Mouse (Mus musculus) thymus, postnatal 25 days (tissue): ENCODE measurements around the gene Hdgf.
"Not testable (repeated sequence)": the region's sequence is repeated elsewhere in the genome, so short reads cannot be mapped to it uniquely, and the experiment has no call there.

Experiments used
- DNase-seq: peaks from one replicate; pipeline ENCODE4 v3.0.0; 2022

Hdgf gene

GRCm38 (mm10) chr3:87905880-87906485, at the start of gene Hdgf:
TSS of gene Hdgf (plus strand) at chr3:87906321.
- DNase-seq = peak; percentile 95

GRCm38 (mm10) chr3:87857666-87858065, 48.5 kb upstream of the Hdgf start:
- DNase-seq = no peak

GRCm38 (mm10) chr3:87859813-87860212, 46.3 kb upstream of the Hdgf start:
- peak; percentile 72 for DNase-seq

GRCm38 (mm10) chr3:87864111-87864510, 42.0 kb upstream of the Hdgf start:
- DNase-seq = not testable (repeated sequence)

GRCm38 (mm10) chr3:87877730-87878129, 28.4 kb upstream of the Hdgf start:
- DNase-seq = no peak

- no peak for DNase-seq
Measured at GRCm38 (mm10) chr3:87884291-87884690, 21.8 kb upstream of the Hdgf start.

- no peak for DNase-seq
Measured at GRCm38 (mm10) chr3:87884708-87885251, 21.3 kb upstream of the Hdgf start.

GRCm38 (mm10) chr3:87885281-87886003, 20.7 kb upstream of the Hdgf start, which contains the start of gene Prcc:
TSS of gene Prcc (minus strand) at chr3:87885608.
- DNase-seq = peak; percentile 89

GRCm38 (mm10) chr3:87886004-87886365, 20.1 kb upstream of the Hdgf start:
- no peak for DNase-seq

- DNase-seq = no peak
Measured at GRCm38 (mm10) chr3:87886416-87886815, 19.7 kb upstream of the Hdgf start.

- not testable (repeated sequence) for DNase-seq
Measured at GRCm38 (mm10) chr3:87887400-87887799, 18.7 kb upstream of the Hdgf start.

GRCm38 (mm10) chr3:87891481-87891880, 14.6 kb upstream of the Hdgf start:
- no peak for DNase-seq

GRCm38 (mm10) chr3:87893367-87893905, 12.7 kb upstream of the Hdgf start:
- no peak for DNase-seq

- no peak for DNase-seq
Measured at GRCm38 (mm10) chr3:87899266-87899665, 6.9 kb upstream of the Hdgf start.

GRCm38 (mm10) chr3:87899776-87900175, 6.3 kb upstream of the Hdgf start:
- no peak for DNase-seq

- no peak for DNase-seq
Measured at GRCm38 (mm10) chr3:87901036-87901624, 5.0 kb upstream of the Hdgf start.

GRCm38 (mm10) chr3:87901959-87902358, 4.2 kb upstream of the Hdgf start:
- not testable (repeated sequence) for DNase-seq

GRCm38 (mm10) chr3:87903821-87904220, 2.3 kb upstream of the Hdgf start:
- DNase-seq = no peak

- no peak for DNase-seq
Measured at GRCm38 (mm10) chr3:87906601-87906980, 470 bp downstream of the Hdgf start.

GRCm38 (mm10) chr3:87906981-87907857, 1.1 kb downstream of the Hdgf start:
- DNase-seq = peak; percentile 35

GRCm38 (mm10) chr3:87907906-87908305, 1.8 kb downstream of the Hdgf start:
- DNase-seq = no peak

GRCm38 (mm10) chr3:87909381-87909780, 3.3 kb downstream of the Hdgf start:
- no peak for DNase-seq

- no peak for DNase-seq
Measured at GRCm38 (mm10) chr3:87909874-87910273, 3.8 kb downstream of the Hdgf start.
